Mouse (Mus musculus): Measurements from ENCODE around the gene Ltb4r2.
A peak's percentile ranks its signal among the peaks of the same experiment; 100 is the strongest.

Gene Ltb4r2

GRCm38 (mm10) chr14:55761163-55761562 is at the start of gene Ltb4r2:
Gene Ltb4r2, plus strand, starts transcription at chr14:55761428.
- no peak for DNase-seq

GRCm38 (mm10) chr14:55711786-55712185 is 49.4 kb upstream of the Ltb4r2 start:
- DNase-seq = no peak

GRCm38 (mm10) chr14:55713007-55713728 is 48.1 kb upstream of the Ltb4r2 start:
- no peak for DNase-seq

- DNase-seq = no peak
Measured at GRCm38 (mm10) chr14:55713729-55714122, 47.5 kb upstream of the Ltb4r2 start, which contains the start of gene Tgm1. Gene Tgm1, minus strand, starts transcription at chr14:55713926.

- no peak for DNase-seq
Measured at GRCm38 (mm10) chr14:55714893-55715292, 46.3 kb upstream of the Ltb4r2 start.

GRCm38 (mm10) chr14:55716271-55716670 is 45.0 kb upstream of the Ltb4r2 start:
- DNase-seq = no peak

- no peak for DNase-seq
Measured at GRCm38 (mm10) chr14:55716884-55717283, 44.3 kb upstream of the Ltb4r2 start.

- DNase-seq = no peak
Measured at GRCm38 (mm10) chr14:55719737-55720136, 41.5 kb upstream of the Ltb4r2 start.

- no peak for DNase-seq
Measured at GRCm38 (mm10) chr14:55720666-55721065, 40.6 kb upstream of the Ltb4r2 start.

GRCm38 (mm10) chr14:55721076-55721475 is 40.2 kb upstream of the Ltb4r2 start:
- peak in 1 of 2 experiments; percentile 19 for DNase-seq

GRCm38 (mm10) chr14:55721700-55722437 is 39.4 kb upstream of the Ltb4r2 start, which contains the start of gene Rabggta:
Gene Rabggta, minus strand, starts transcription at chr14:55722263.
- peak; percentile 96 to 97 for DNase-seq

- no peak for DNase-seq
Measured at GRCm38 (mm10) chr14:55722438-55722945, 38.7 kb upstream of the Ltb4r2 start.

- no peak for DNase-seq
Measured at GRCm38 (mm10) chr14:55723433-55723832, 37.8 kb upstream of the Ltb4r2 start.

GRCm38 (mm10) chr14:55724411-55724871 is 36.8 kb upstream of the Ltb4r2 start:
- DNase-seq = no peak

- DNase-seq = no peak
Measured at GRCm38 (mm10) chr14:55726261-55726660, 35.0 kb upstream of the Ltb4r2 start.

- DNase-seq = no peak
Measured at GRCm38 (mm10) chr14:55727889-55728685, 33.1 kb upstream of the Ltb4r2 start.

GRCm38 (mm10) chr14:55730116-55730515 is 31.1 kb upstream of the Ltb4r2 start:
- DNase-seq = no peak

- no peak for DNase-seq
Measured at GRCm38 (mm10) chr14:55730531-55731032, 30.6 kb upstream of the Ltb4r2 start.

- no peak for DNase-seq
Measured at GRCm38 (mm10) chr14:55733889-55734288, 27.3 kb upstream of the Ltb4r2 start.

- no peak for DNase-seq
Measured at GRCm38 (mm10) chr14:55734869-55735268, 26.4 kb upstream of the Ltb4r2 start.

- DNase-seq = no peak
Measured at GRCm38 (mm10) chr14:55735334-55735733, 25.9 kb upstream of the Ltb4r2 start.

GRCm38 (mm10) chr14:55735758-55736157 is 25.5 kb upstream of the Ltb4r2 start:
- DNase-seq = no peak

All from cerebellum, postnatal 25 days (tissue).